Mouse (Mus musculus) embryonic facial prominence, embryonic 13.5 days (tissue): ENCODE measurements around the gene H2al1a. TPM values are rescaled to one million over a fixed set of nuclear protein-coding genes. Genes with fewer than 3 reads are reported as not detected.
"Not testable (repeated sequence)": the region's sequence is repeated elsewhere in the genome, so short reads cannot be mapped to it uniquely, and the experiment has no call there.

Experiments
- ATAC-seq: fragments of 200-750 bp; cut with Nextera tagmentation; 2 replicates; pipeline ENCODE4 v1.8.0; 2017; ENCODE audit warnings: low read depth; ENCODE audit not compliant: insufficient number of reproducible peaks, insufficient read depth, low FRiP score, low TSS enrichment
- H3K27ac ChIP-seq: fragments of 300-500 bp; sonication (generic); 2 replicates; pipeline ENCODE4 v1.5.1; 2015; ENCODE audit warnings: moderate library complexity, mild to moderate bottlenecking, inconsistent platforms
- H3K27me3 ChIP-seq: fragments of 300-500 bp; sonication (generic); 2 replicates; pipeline ENCODE4 v1.6.1; 2015; ENCODE audit warnings: mild to moderate bottlenecking, inconsistent platforms
- H3K36me3 ChIP-seq: fragments of 300-500 bp; sonication (generic); 2 replicates; pipeline ENCODE4 v1.6.1; 2015; ENCODE audit warnings: mild to moderate bottlenecking, inconsistent platforms
- H3K4me1 ChIP-seq: fragments of 300-500 bp; sonication (generic); 2 replicates; pipeline ENCODE4 v1.6.1; 2015; ENCODE audit warnings: inconsistent platforms
- H3K4me2 ChIP-seq: fragments of 300-500 bp; sonication (generic); 2 replicates; pipeline ENCODE4 v1.6.1; 2015; ENCODE audit warnings: moderate library complexity, mild to moderate bottlenecking, inconsistent platforms
- H3K4me3 ChIP-seq: fragments of 300-500 bp; sonication (generic); 2 replicates; pipeline ENCODE4 v1.5.1; 2015; ENCODE audit warnings: mild to moderate bottlenecking, inconsistent platforms
- H3K9ac ChIP-seq: fragments of 300-500 bp; sonication (generic); 2 replicates; pipeline ENCODE4 v1.6.1; 2015; ENCODE audit warnings: mild to moderate bottlenecking, inconsistent platforms
- H3K9me3 ChIP-seq: fragments of 300-500 bp; sonication (generic); 2 replicates; pipeline ENCODE4 v1.6.1; 2016; ENCODE audit warnings: inconsistent platforms
- WGBS: fragments of 180-500 bp; shearing (Covaris S2); methylation state at CpG from one replicate; pipeline ENCODE4 v1.1.7; 2015; ENCODE audit warnings: mixed read lengths; 5-methylcytosine and 5-hydroxymethylcytosine counted together
- polyA plus RNA-seq: library from polyadenylated mRNA; unstranded; fragments of >200 nt; fragmentation: Nextera tagmentation; extraction: Ambion mirVana; gene quantifications from 2 replicates; pipeline ENCODE4 v1.2.1, GENCODE M21; 2015

The H2al1a gene
- not detected in 2 replicates for polyA plus RNA-seq

- WGBS = no CpG with 5 or more reads among the region's 3 CpGs
- not testable (repeated sequence) for H3K4me3 ChIP-seq, H3K27me3 ChIP-seq, H3K9ac ChIP-seq, H3K4me2 ChIP-seq, H3K9me3 ChIP-seq, H3K4me1 ChIP-seq, H3K36me3 ChIP-seq, ATAC-seq, H3K27ac ChIP-seq
These were observed at the start of gene H2al1a for GRCm38 (mm10) chrX:11298957-11299356. Gene H2al1a (plus strand): TSS chrX:11299257.

GRCm38 (mm10) chrX:11250155-11250554 lies 48.9 kb upstream of the H2al1a start:
- WGBS = 32% methylated on average over 12 of the region's 12 CpGs
- no peaks in the 10 kb centered on the region for H3K9me3 ChIP-seq
- no peak overlapping the region for H3K4me2 ChIP-seq
- H3K4me3 ChIP-seq = no peak overlapping the region
- no peak for ATAC-seq
- H3K27ac ChIP-seq = no peak overlapping the region
- peaks cover 13% of the 10 kb centered on the region for H3K27me3 ChIP-seq
- no peak overlapping the region for H3K9ac ChIP-seq
- H3K36me3 ChIP-seq = no peaks in the 10 kb centered on the region
- 0 out of 2 replicates have a peak, but pooled peaks cover 5% of the 10 kb centered on the region for H3K4me1 ChIP-seq

GRCm38 (mm10) chrX:11254062-11254461 lies 45.0 kb upstream of the H2al1a start:
- 34% methylated on average over 5 of the region's 5 CpGs for WGBS
- no peak for ATAC-seq
- H3K9me3 ChIP-seq = no peaks in the 10 kb centered on the region
- H3K36me3 ChIP-seq = no peaks in the 10 kb centered on the region
- peaks cover 24% of the 10 kb centered on the region for H3K27me3 ChIP-seq
- no peak overlapping the region for H3K4me3 ChIP-seq
- no peak overlapping the region for H3K4me2 ChIP-seq
- no peak overlapping the region for H3K27ac ChIP-seq
- H3K9ac ChIP-seq = no peak overlapping the region
- H3K4me1 ChIP-seq = peaks cover 11% of the 10 kb centered on the region

GRCm38 (mm10) chrX:11254521-11255207 lies 44.4 kb upstream of the H2al1a start:
- peaks cover 11% of the 10 kb centered on the region for H3K4me1 ChIP-seq
- no peak overlapping the region for H3K27ac ChIP-seq
- H3K4me2 ChIP-seq = no peak overlapping the region
- H3K36me3 ChIP-seq = no peaks in the 10 kb centered on the region
- no peak overlapping the region for H3K4me3 ChIP-seq
- WGBS = 43% methylated on average over 11 of the region's 11 CpGs
- no peak for ATAC-seq
- H3K9me3 ChIP-seq = no peaks in the 10 kb centered on the region
- no peak overlapping the region for H3K9ac ChIP-seq
- H3K27me3 ChIP-seq = peaks cover 29% of the 10 kb centered on the region

- Histone ChIP-seq H3K4me1 (peaks cover 11% of the 10 kb centered on the region), H3K9ac (no peak overlapping the region), H3K4me3 (no peak overlapping the region), H3K4me2 (no peak overlapping the region), H3K27ac (no peak overlapping the region), H3K36me3 (no peaks in the 10 kb centered on the region), H3K27me3 (peaks cover 34% of the 10 kb centered on the region), H3K9me3 (no peaks in the 10 kb centered on the region)
- no peak for ATAC-seq
- WGBS = 45% methylated on average over 8 of the region's 8 CpGs
These were observed 43.3 kb upstream of the H2al1a start for GRCm38 (mm10) chrX:11255564-11256360.

GRCm38 (mm10) chrX:11264918-11265317 lies 34.1 kb upstream of the H2al1a start:
- H3K36me3 ChIP-seq = no peaks in the 10 kb centered on the region
- H3K4me3 ChIP-seq = no peak overlapping the region
- H3K27me3 ChIP-seq = peaks cover 51% of the 10 kb centered on the region
- 0 out of 2 replicates have a peak, but pooled peaks cover 4% of the 10 kb centered on the region for H3K4me1 ChIP-seq
- no peak overlapping the region for H3K9ac ChIP-seq
- H3K9me3 ChIP-seq = no peaks in the 10 kb centered on the region
- no peak for ATAC-seq
- no peak overlapping the region for H3K27ac ChIP-seq
- WGBS = 62% methylated on average over 8 of the region's 8 CpGs
- H3K4me2 ChIP-seq = no peak overlapping the region

GRCm38 (mm10) chrX:11267791-11268190 lies 31.3 kb upstream of the H2al1a start:
- H3K27ac ChIP-seq = no peak overlapping the region
- no peaks in the 10 kb centered on the region for H3K9me3 ChIP-seq
- H3K36me3 ChIP-seq = no peaks in the 10 kb centered on the region
- ATAC-seq = no peak
- H3K4me1 ChIP-seq = 0 out of 2 replicates have a peak, but pooled peaks cover 4% of the 10 kb centered on the region
- peaks cover 42% of the 10 kb centered on the region for H3K27me3 ChIP-seq
- no peak overlapping the region for H3K4me2 ChIP-seq
- H3K9ac ChIP-seq = no peak overlapping the region
- 57% methylated on average over 7 of the region's 7 CpGs for WGBS
- no peak overlapping the region for H3K4me3 ChIP-seq

GRCm38 (mm10) chrX:11269074-11269473 lies 30.0 kb upstream of the H2al1a start:
- no peak overlapping the region for H3K4me2 ChIP-seq
- WGBS = 89% methylated on average over 3 of the region's 3 CpGs
- no peak for ATAC-seq
- no peak overlapping the region for H3K9ac ChIP-seq
- H3K4me3 ChIP-seq = no peak overlapping the region
- no peaks in the 10 kb centered on the region for H3K9me3 ChIP-seq
- H3K27ac ChIP-seq = no peak overlapping the region
- H3K4me1 ChIP-seq = 0 out of 2 replicates have a peak, but pooled peaks cover 4% of the 10 kb centered on the region
- peaks cover 42% of the 10 kb centered on the region for H3K27me3 ChIP-seq
- H3K36me3 ChIP-seq = no peaks in the 10 kb centered on the region

GRCm38 (mm10) chrX:11273190-11273589 lies 25.9 kb upstream of the H2al1a start:
- ATAC-seq = no peak
- 80% methylated on average over 3 of the region's 3 CpGs for WGBS
- Histone ChIP-seq H3K9me3 (no peaks in the 10 kb centered on the region), H3K9ac (no peak overlapping the region), H3K36me3 (no peaks in the 10 kb centered on the region), H3K27me3 (peaks cover 25% of the 10 kb centered on the region), H3K4me3 (no peak overlapping the region), H3K4me1 (no peaks in the 10 kb centered on the region), H3K27ac (no peak overlapping the region), H3K4me2 (no peak overlapping the region)

- 83% methylated on average over 6 of the region's 6 CpGs for WGBS
These were observed 22.0 kb upstream of the H2al1a start for GRCm38 (mm10) chrX:11277083-11277482.

GRCm38 (mm10) chrX:11280741-11281140 lies 18.3 kb upstream of the H2al1a start:
- no peak for ATAC-seq
- Histone ChIP-seq H3K36me3 (no peaks in the 10 kb centered on the region), H3K4me3 (no peak overlapping the region), H3K4me2 (no peak overlapping the region), H3K9me3 (no peaks in the 10 kb centered on the region), H3K4me1 (no peaks in the 10 kb centered on the region), H3K9ac (no peak overlapping the region), H3K27me3 (peaks cover 16% of the 10 kb centered on the region; the same call in 1 of the 2 replicates), H3K27ac (no peak overlapping the region)
- 60% methylated on average over 2 of the region's 2 CpGs for WGBS

More at GRCm38 (mm10) chrX:11277083-11277482, 22.0 kb upstream of the H2al1a start:
- H3K4me3 ChIP-seq = no peak overlapping the region
- no peak for ATAC-seq
- H3K27ac ChIP-seq = no peak overlapping the region
- no peaks in the 10 kb centered on the region for H3K36me3 ChIP-seq
- H3K9me3 ChIP-seq = no peaks in the 10 kb centered on the region
- H3K9ac ChIP-seq = no peak overlapping the region
- no peak overlapping the region for H3K4me2 ChIP-seq
- H3K27me3 ChIP-seq = peaks cover 22% of the 10 kb centered on the region; the same call in 1 of the 2 replicates
- H3K4me1 ChIP-seq = no peaks in the 10 kb centered on the region
